Mouse (Mus musculus) myocyte (in vitro differentiated cells): ENCODE data around the gene Nsun2. TPM values are rescaled to one million over a fixed set of nuclear protein-coding genes. Genes with fewer than 3 reads are reported as not detected.

Source experiments
- H3K27me3 ChIP-seq: one replicate; pipeline ENCODE4 v1.6.1; 2011; ENCODE audit not compliant: control insufficient read depth, insufficient read depth, insufficient read length
- H3K36me3 ChIP-seq: one replicate; pipeline ENCODE4 v1.6.1; 2011; ENCODE audit not compliant: control insufficient read depth, insufficient read depth
- H3K4me2 ChIP-seq: one replicate; pipeline ENCODE4 v1.6.1; 2011; ENCODE audit warnings: low read depth, control low read depth
- H3K4me3 ChIP-seq: one replicate; pipeline ENCODE4 v1.5.1; 2011; ENCODE audit warnings: mild to moderate bottlenecking, control low read depth, moderate library complexity
- H3K79me2 ChIP-seq: one replicate; pipeline ENCODE4 v1.6.1; 2011; ENCODE audit not compliant: control insufficient read depth, insufficient read depth
- H3ac ChIP-seq: one replicate; pipeline ENCODE4 v1.6.1; 2011; ENCODE audit not compliant: control insufficient read depth, insufficient read length
- CEBPB ChIP-seq: IDR thresholded peaks from 2 replicates; pipeline ENCODE4 v1.6.1; 2011; ENCODE audit warnings: mild to moderate bottlenecking, moderate library complexity; ENCODE audit not compliant: poor library complexity, insufficient read depth, severe bottlenecking
- E2F4 ChIP-seq: IDR thresholded peaks from one replicate; pipeline ENCODE4 v1.6.1; 2011; ENCODE audit warnings: mild to moderate bottlenecking, control low read depth, moderate library complexity; ENCODE audit not compliant: insufficient read depth
- MAX ChIP-seq: IDR thresholded peaks from one replicate; pipeline ENCODE4 v1.6.1; 2011; ENCODE audit warnings: low read depth, mild to moderate bottlenecking, control low read depth
- MYOD1 ChIP-seq, 3 experiments: IDR thresholded peaks; one replicate each; pipeline ENCODE4 v1.6.1; 2011; ENCODE audit warnings: control low read depth in 2 of 3, low read depth in 2 of 3, mild to moderate bottlenecking in 2 of 3, moderate library complexity in 1 of 3; ENCODE audit not compliant: insufficient read length in 2 of 3, control insufficient read depth in 1 of 3
- MYOG ChIP-seq, 3 experiments: IDR thresholded peaks; one replicate each; pipeline ENCODE4 v1.6.1; 2011; ENCODE audit warnings: control low read depth in 2 of 3, low read depth in 2 of 3, mild to moderate bottlenecking in 2 of 3; ENCODE audit not compliant: insufficient read length in 2 of 3, control insufficient read depth in 1 of 3, insufficient read depth in 1 of 3
- POLR2A ChIP-seq: IDR thresholded peaks from one replicate; pipeline ENCODE4 v1.6.1; 2011; ENCODE audit warnings: low read depth, mild to moderate bottlenecking, control low read depth, moderate library complexity; ENCODE audit not compliant: insufficient read length
- POLR2AphosphoS2 ChIP-seq: IDR thresholded peaks from one replicate; pipeline ENCODE4 v1.6.1; 2011; ENCODE audit warnings: low read depth, control low read depth; ENCODE audit not compliant: insufficient read length
- REST ChIP-seq: IDR thresholded peaks from one replicate; pipeline ENCODE4 v1.6.1; 2011; ENCODE audit warnings: mild to moderate bottlenecking, control low read depth, moderate library complexity; ENCODE audit not compliant: insufficient read depth, insufficient read length
- SRF ChIP-seq: IDR thresholded peaks from one replicate; pipeline ENCODE4 v1.6.1; 2011; ENCODE audit warnings: low read depth; ENCODE audit not compliant: control insufficient read depth, insufficient read length
- TCF12 ChIP-seq: IDR thresholded peaks from one replicate; pipeline ENCODE4 v1.6.1; 2011; ENCODE audit warnings: mild to moderate bottlenecking, control low read depth; ENCODE audit not compliant: poor library complexity, insufficient read depth, severe bottlenecking
- TCF3 ChIP-seq: IDR thresholded peaks from one replicate; pipeline ENCODE4 v1.6.1; 2011; ENCODE audit warnings: low read depth, control low read depth; ENCODE audit not compliant: insufficient read length
- USF1 ChIP-seq: IDR thresholded peaks from one replicate; pipeline ENCODE4 v1.6.1; 2011; ENCODE audit warnings: low read depth, mild to moderate bottlenecking, control low read depth, moderate library complexity
- polyA plus RNA-seq: library from polyadenylated mRNA; unstranded; fragments of >200 nt; fragmentation: generic; extraction: Trizol; gene quantifications from one replicate; pipeline ENCODE4 v1.2.1, GENCODE M21; 2012; ENCODE audit warnings: missing spikeins

Nsun2 gene
- polyA plus RNA-seq, 1 experiment: 60.4 TPM

DNA sequence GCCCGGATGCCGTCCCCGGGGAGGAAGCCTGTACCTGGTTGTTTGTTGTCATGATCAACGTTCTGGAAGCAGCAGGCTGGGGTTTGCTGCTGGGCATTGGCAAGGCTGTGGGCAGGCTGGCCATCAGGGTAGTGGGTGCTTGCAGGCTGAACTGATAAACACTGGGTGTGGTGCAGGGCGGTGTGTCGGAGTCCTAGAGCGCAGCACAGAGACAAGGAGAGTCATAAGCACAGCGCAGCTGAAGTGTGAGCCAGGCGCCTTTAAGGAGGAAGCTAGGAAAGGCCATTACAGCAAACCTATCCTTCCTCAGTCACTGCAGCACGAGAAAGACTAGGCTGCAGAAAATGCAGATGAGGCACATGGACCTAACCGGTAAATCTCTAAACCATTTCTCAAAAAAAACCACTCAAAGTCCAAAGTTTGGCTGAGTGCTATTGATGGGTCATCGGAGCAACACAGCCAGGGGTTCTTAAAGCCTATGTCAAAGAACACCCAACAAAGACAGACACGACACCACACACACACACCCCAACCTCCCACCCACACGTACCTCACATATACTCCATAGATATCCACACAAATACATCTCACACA is 31.3 kb upstream of the Nsun2 start:
- H3K36me3 ChIP-seq: peaks cover 16% of the 10 kb centered on the region
- H3K79me2 ChIP-seq: no peaks in the 10 kb centered on the region
- no peak overlapping the region for H3ac ChIP-seq

DNA sequence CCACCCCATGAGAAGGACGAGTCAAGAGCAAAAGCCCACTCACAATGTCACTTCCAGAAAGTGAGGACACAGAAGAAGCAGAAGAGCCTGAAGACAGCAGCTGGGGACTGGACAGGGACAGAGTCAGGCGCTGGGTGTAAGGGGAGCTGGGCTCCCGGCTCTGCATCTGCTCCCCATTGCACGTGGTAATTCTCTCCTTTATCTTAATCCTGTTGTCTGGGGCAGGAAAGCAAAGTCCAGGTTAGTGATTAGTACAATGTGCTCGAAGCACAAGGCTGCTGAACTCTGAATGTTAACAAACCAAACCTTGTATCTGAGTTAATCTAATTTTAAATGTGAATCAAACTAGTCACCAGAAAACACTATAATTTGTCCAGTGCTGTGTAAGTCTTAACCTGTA is 30.7 kb upstream of the Nsun2 start:
- Histone ChIP-seq H3K4me3 (no peak overlapping the region), H3K27me3 (no peaks in the 10 kb centered on the region), H3K79me2 (no peaks in the 10 kb centered on the region), H3K36me3 (peaks cover 11% of the 10 kb centered on the region), H3ac (no peak overlapping the region), H3K4me2 (no peak overlapping the region)
- TF ChIP-seq CEBPB (no peak), MYOG (IDR thresholded peaks at IDR 0.05; ENCODE audit: control insufficient read depth in 1 of 3, insufficient read depth in 1 of 3, insufficient read length in 2 of 3, low read depth in 2 of 3) (no peak), MYOD1 (IDR thresholded peaks at IDR 0.05; ENCODE audit: control insufficient read depth in 1 of 3, insufficient read length in 2 of 3, low read depth in 2 of 3) (no peak), REST (no peak), SRF (no peak), TCF3 (no peak), E2F4 (no peak), MAX (no peak)

More for the DNA sequence above, 31.3 kb upstream of the Nsun2 start:
- Histone ChIP-seq H3K4me2 (no peak overlapping the region), H3K4me3 (no peak overlapping the region), H3K27me3 (no peaks in the 10 kb centered on the region)
- TF ChIP-seq POLR2A (no peak), MYOG (IDR thresholded peaks at IDR 0.05; ENCODE audit: control insufficient read depth in 1 of 3, insufficient read depth in 1 of 3, insufficient read length in 2 of 3, low read depth in 2 of 3) (no peak), MAX (no peak), E2F4 (no peak), TCF12 (no peak), POLR2AphosphoS2 (no peak), USF1 (no peak), TCF3 (no peak), SRF (no peak), MYOD1 (IDR thresholded peaks at IDR 0.05; ENCODE audit: control insufficient read depth in 1 of 3, insufficient read length in 2 of 3, low read depth in 2 of 3) (no peak), REST (no peak), CEBPB (no peak)

DNA sequence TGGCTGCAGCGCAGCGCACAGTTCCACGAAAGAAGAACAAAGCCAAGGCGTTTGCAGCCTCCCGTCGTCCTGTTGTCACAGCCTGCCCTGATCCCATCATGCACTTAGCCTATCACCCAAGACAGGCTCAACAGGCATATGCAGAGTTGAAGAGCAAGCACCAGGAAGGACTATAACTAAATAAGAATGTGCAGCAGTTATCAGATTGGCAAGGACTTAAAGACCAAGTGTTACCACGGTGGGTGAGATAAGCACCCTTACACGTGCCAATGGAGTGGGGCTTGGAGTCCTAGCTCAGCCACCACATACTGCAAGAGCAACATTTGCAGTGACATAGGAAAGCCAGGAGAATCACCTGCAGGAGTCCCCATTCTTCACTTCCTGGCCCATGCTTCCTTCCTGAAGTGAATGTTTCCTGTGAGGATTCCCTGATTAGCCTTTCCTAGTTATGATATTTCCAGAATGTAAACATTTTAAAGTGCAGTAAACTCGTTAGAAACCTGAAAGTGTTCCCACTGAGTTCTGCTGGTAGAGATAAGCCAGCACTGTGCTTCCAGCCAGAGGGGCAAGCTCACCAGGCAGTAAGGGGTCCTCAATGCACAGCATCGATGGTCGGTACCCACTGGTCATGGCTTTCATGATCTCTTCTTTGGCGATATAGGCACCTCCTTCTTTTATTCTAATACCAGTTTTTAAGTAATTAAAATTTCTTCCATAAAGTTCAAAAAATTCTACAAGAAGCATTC is 27.0 kb upstream of the Nsun2 start:
- Histone ChIP-seq H3K36me3 (peaks cover 14% of the 10 kb centered on the region), H3K4me2 (no peak overlapping the region), H3K79me2 (no peaks in the 10 kb centered on the region), H3K27me3 (no peaks in the 10 kb centered on the region), H3ac (no peak overlapping the region), H3K4me3 (no peak overlapping the region)
- no peak for TF ChIP-seq POLR2AphosphoS2
- TF ChIP-seq MYOD1 (IDR thresholded peaks at IDR 0.05; ENCODE audit: control insufficient read depth in 1 of 3, insufficient read length in 2 of 3, low read depth in 2 of 3): no peak
- no peak for TF ChIP-seq TCF3
- TF ChIP-seq MYOG (IDR thresholded peaks at IDR 0.05; ENCODE audit: control insufficient read depth in 1 of 3, insufficient read depth in 1 of 3, insufficient read length in 2 of 3, low read depth in 2 of 3): no peak
- TF ChIP-seq REST: no peak
- no peak for TF ChIP-seq MAX
- TF ChIP-seq E2F4: no peak
- TF ChIP-seq CEBPB: no peak
- TF ChIP-seq POLR2A: no peak
- TF ChIP-seq TCF12: no peak
- no peak for TF ChIP-seq SRF
- no peak for TF ChIP-seq USF1

DNA sequence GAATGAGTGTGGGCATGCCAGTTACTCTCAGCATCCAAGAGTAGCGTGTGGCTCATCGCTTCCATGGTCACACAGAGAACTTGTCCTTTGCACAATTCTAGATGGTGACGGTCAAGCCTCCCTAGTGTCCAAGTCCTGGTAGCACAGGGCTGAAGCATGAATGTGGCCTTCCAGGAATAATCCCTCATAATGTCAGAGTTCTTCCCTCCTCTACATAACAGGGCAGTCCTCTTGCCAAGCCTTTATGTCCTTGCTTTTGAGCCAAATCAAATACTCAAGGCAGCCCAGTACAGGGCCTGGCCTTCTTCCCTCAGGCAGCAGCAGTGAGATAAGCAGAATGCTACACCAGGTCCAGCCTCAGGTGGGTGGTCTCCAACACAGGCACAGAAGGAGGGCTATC is 25.9 kb upstream of the Nsun2 start:
- TF ChIP-seq E2F4 (no peak), POLR2AphosphoS2 (no peak), MYOD1 (IDR thresholded peaks at IDR 0.05; ENCODE audit: control insufficient read depth in 1 of 3, insufficient read length in 2 of 3, low read depth in 2 of 3) (no peak), TCF12 (no peak), SRF (no peak), MAX (no peak), CEBPB (no peak), USF1 (no peak), POLR2A (no peak), TCF3 (no peak), MYOG (IDR thresholded peaks at IDR 0.05; ENCODE audit: control insufficient read depth in 1 of 3, insufficient read depth in 1 of 3, insufficient read length in 2 of 3, low read depth in 2 of 3) (no peak), REST (no peak)
- Histone ChIP-seq H3ac (no peak overlapping the region), H3K4me2 (no peak overlapping the region), H3K79me2 (no peaks in the 10 kb centered on the region), H3K36me3 (peaks cover 14% of the 10 kb centered on the region), H3K27me3 (no peaks in the 10 kb centered on the region), H3K4me3 (no peak overlapping the region)
